Mouse (Mus musculus) myocyte (in vitro differentiated cells): Measurements from ENCODE around the gene Ror2.

Experiments used
- CEBPB ChIP-seq: IDR thresholded peaks from 2 replicates; pipeline ENCODE4 v1.6.1; 2011; ENCODE audit warnings: mild to moderate bottlenecking, moderate library complexity; ENCODE audit not compliant: poor library complexity, insufficient read depth, severe bottlenecking
- E2F4 ChIP-seq: IDR thresholded peaks from one replicate; pipeline ENCODE4 v1.6.1; 2011; ENCODE audit warnings: mild to moderate bottlenecking, control low read depth, moderate library complexity; ENCODE audit not compliant: insufficient read depth
- MAX ChIP-seq: IDR thresholded peaks from one replicate; pipeline ENCODE4 v1.6.1; 2011; ENCODE audit warnings: low read depth, mild to moderate bottlenecking, control low read depth
- MYOD1 ChIP-seq, 3 experiments: IDR thresholded peaks; one replicate each; pipeline ENCODE4 v1.6.1; 2011; ENCODE audit warnings: control low read depth in 2 of 3, low read depth in 2 of 3, mild to moderate bottlenecking in 2 of 3, moderate library complexity in 1 of 3; ENCODE audit not compliant: insufficient read length in 2 of 3, control insufficient read depth in 1 of 3
- MYOG ChIP-seq, 3 experiments: IDR thresholded peaks; one replicate each; pipeline ENCODE4 v1.6.1; 2011; ENCODE audit warnings: control low read depth in 2 of 3, low read depth in 2 of 3, mild to moderate bottlenecking in 2 of 3; ENCODE audit not compliant: insufficient read length in 2 of 3, control insufficient read depth in 1 of 3, insufficient read depth in 1 of 3
- POLR2A ChIP-seq: IDR thresholded peaks from one replicate; pipeline ENCODE4 v1.6.1; 2011; ENCODE audit warnings: low read depth, mild to moderate bottlenecking, control low read depth, moderate library complexity; ENCODE audit not compliant: insufficient read length
- POLR2AphosphoS2 ChIP-seq: IDR thresholded peaks from one replicate; pipeline ENCODE4 v1.6.1; 2011; ENCODE audit warnings: low read depth, control low read depth; ENCODE audit not compliant: insufficient read length
- REST ChIP-seq: IDR thresholded peaks from one replicate; pipeline ENCODE4 v1.6.1; 2011; ENCODE audit warnings: mild to moderate bottlenecking, control low read depth, moderate library complexity; ENCODE audit not compliant: insufficient read depth, insufficient read length
- TCF12 ChIP-seq: IDR thresholded peaks from one replicate; pipeline ENCODE4 v1.6.1; 2011; ENCODE audit warnings: mild to moderate bottlenecking, control low read depth; ENCODE audit not compliant: poor library complexity, insufficient read depth, severe bottlenecking
- USF1 ChIP-seq: IDR thresholded peaks from one replicate; pipeline ENCODE4 v1.6.1; 2011; ENCODE audit warnings: low read depth, mild to moderate bottlenecking, control low read depth, moderate library complexity

DNA sequence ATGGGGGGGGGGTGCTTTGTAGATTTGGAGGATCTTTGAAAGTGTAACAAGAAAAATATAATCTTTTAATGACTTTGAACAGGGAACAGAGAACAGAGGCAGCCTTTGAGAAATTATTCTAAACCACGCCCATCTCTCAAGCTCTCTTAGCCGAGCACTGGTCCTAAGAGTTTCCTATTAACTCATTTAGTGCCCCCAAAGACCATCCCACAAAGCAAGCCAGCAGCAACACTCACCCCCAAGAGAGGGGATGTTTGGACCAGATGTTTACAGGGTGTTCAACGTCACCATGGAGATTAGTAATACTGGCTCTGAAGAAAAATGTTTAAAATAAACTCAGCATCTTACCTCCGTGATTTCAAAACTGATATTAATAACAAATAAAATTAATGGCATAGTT lies 27.4 kb downstream of the Ror2 start:
- TF ChIP-seq POLR2A (no peak), E2F4 (no peak), POLR2AphosphoS2 (no peak), MYOD1 (IDR thresholded peaks at IDR 0.05; ENCODE audit: control insufficient read depth in 1 of 3, insufficient read length in 2 of 3, low read depth in 2 of 3) (no peak), USF1 (no peak), MAX (no peak), MYOG (IDR thresholded peaks at IDR 0.05; ENCODE audit: control insufficient read depth in 1 of 3, insufficient read depth in 1 of 3, insufficient read length in 2 of 3, low read depth in 2 of 3) (no peak), TCF12 (no peak), CEBPB (no peak), REST (no peak)
